Mouse (Mus musculus): Measurements from ENCODE around the gene 4930415O20Rik. TPM values are rescaled to one million over a fixed set of nuclear protein-coding genes. Genes with fewer than 3 reads are reported as not detected.

The 4930415O20Rik gene
- polyA plus RNA-seq, 1 experiment from 2014 or later, result not detected

DNA sequence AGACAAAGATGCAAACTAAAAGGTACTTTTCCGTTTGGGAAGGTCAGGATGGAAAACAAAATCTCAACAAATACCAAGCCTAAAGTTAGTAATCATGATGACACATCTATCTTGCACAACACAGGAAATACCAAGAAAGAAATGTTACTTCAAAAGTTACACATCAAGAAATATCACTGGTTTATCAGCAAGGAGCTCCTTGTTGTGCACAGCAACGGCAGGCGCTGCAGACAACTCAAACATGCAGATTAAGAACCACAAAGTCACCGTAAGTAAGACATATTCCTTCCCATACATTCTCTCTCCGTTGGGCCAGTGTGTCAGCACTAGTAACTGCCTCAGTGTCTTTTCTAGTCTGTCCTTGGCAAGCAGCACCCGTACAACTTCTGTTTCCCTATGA lies 29.7 kb upstream of the 4930415O20Rik start:
- H3K4me2 ChIP-seq, result no peak overlapping the region
- WGBS, result 86% methylated on average over 6 of the region's 6 CpGs
- no peaks in the 10 kb centered on the region for H3K9me3 ChIP-seq (replicated peaks)
- no peaks in the 10 kb centered on the region for H3K4me1 ChIP-seq
- H3K9ac ChIP-seq, result no peak overlapping the region
- no peak overlapping the region for H3K4me3 ChIP-seq (replicated peaks)
- peaks cover 78% of the 10 kb centered on the region for H3K36me3 ChIP-seq
- ATAC-seq (replicated peaks; ENCODE audit: low FRiP score), result no peak
- no peaks in the 10 kb centered on the region for H3K27me3 ChIP-seq
- no peak overlapping the region for H3K27ac ChIP-seq

DNA sequence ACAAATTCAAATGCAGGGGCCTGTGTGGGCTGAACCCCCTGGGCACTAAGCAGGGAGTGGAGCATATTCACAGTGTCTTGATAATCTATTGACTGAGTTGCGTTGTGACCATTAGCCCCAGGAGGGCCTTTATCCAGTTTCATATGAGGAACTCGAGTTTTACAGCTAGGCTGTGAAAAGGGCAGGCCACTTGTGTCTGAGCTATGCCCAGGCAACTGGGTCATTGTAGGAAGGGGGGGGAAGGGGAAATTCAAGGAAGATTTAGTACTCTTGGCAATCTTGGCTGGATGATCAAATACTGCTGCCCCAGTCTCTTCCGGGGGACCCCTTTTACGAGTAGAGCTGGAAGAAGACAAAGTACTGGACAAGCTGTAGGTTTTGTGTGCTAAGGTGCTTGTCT lies 27.5 kb upstream of the 4930415O20Rik start:
- no peaks in the 10 kb centered on the region for H3K27me3 ChIP-seq
- WGBS, result 58% methylated on average over 4 of the region's 4 CpGs
- no peaks in the 10 kb centered on the region for H3K9me3 ChIP-seq (replicated peaks)
- no peak overlapping the region for H3K4me2 ChIP-seq
- no peak for ATAC-seq (replicated peaks; ENCODE audit: low FRiP score)
- H3K4me3 ChIP-seq (replicated peaks), result no peak overlapping the region
- no peaks in the 10 kb centered on the region for H3K4me1 ChIP-seq
- peaks cover 93% of the 10 kb centered on the region for H3K36me3 ChIP-seq
- no peak overlapping the region for H3K27ac ChIP-seq
- no peak overlapping the region for H3K9ac ChIP-seq

DNA sequence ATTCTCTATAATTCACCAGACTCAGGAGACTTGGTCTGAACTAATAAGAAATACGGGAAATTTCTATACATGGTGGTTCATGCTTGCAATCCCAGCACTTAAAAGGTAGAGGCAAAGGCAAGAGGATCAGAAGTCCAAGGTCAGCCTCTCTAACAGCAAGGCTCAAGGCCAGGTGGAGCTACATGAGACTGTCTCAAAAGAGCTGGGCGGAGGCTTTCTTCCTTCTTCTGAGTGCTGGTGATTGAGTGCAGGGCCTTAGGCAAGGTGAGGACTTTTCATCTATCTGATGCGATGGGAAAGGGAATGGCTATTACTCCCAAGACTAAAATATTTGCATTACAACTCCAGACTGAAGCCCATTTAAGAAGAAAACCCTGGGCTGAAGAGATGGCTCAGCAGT lies 25.7 kb upstream of the 4930415O20Rik start:
- no peak for ATAC-seq (replicated peaks; ENCODE audit: low FRiP score)
- H3K4me3 ChIP-seq (replicated peaks), result no peak overlapping the region
- no peak overlapping the region for H3K27ac ChIP-seq
- no peaks in the 10 kb centered on the region for H3K9me3 ChIP-seq (replicated peaks)
- WGBS, result 93% methylated on average over 3 of the region's 3 CpGs
- H3K27me3 ChIP-seq, result no peaks in the 10 kb centered on the region
- H3K36me3 ChIP-seq, result peaks cover 95% of the 10 kb centered on the region
- no peak overlapping the region for H3K4me2 ChIP-seq
- no peak overlapping the region for H3K9ac ChIP-seq
- no peaks in the 10 kb centered on the region for H3K4me1 ChIP-seq

DNA sequence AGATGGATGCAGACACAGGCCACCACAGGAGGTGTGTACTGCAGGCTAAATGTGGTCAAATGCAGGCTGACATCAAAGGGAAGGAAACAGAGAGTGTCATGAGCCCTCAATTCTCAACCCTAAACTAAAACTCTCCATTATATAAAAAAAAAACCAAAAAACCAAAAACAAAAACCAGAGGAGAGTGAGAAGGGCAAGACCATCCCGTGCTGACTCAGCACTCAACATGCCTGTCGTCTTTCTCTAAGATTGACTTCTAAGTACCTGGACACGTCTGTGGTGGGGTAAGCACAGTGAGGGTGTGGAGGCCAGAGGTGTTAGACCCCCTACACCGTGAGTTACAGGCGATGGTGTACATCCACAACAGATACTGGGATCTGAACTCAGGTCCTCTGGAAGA lies 24.0 kb upstream of the 4930415O20Rik start:
- H3K4me3 ChIP-seq (replicated peaks), result no peak overlapping the region
- 92% methylated on average over 5 of the region's 5 CpGs for WGBS
- H3K27ac ChIP-seq, result no peak overlapping the region
- H3K9me3 ChIP-seq (replicated peaks), result no peaks in the 10 kb centered on the region
- H3K4me2 ChIP-seq, result no peak overlapping the region
- no peaks in the 10 kb centered on the region for H3K4me1 ChIP-seq
- no peaks in the 10 kb centered on the region for H3K27me3 ChIP-seq
- ATAC-seq (replicated peaks; ENCODE audit: low FRiP score), result no peak
- H3K9ac ChIP-seq, result no peak overlapping the region
- peaks cover 95% of the 10 kb centered on the region for H3K36me3 ChIP-seq

DNA sequence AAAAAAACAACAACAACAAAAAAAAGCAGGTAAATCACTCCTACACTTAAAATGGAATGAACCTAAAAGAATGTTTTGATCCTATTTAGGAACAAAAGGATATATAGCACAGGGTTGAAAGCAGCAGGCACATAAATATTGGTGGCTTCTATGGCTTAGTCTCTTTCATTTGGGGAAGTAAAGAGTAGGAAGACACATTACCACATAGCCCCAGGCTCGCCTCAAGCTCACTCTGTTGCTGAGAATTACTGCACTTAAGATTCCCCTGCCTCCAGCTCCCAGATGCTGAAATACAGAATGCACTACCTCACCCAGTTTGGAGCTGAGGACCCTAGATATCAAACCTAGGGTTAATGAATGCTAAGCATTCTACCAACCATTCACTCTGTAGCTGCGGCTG lies 18.0 kb upstream of the 4930415O20Rik start:
- H3K9ac ChIP-seq, result no peak overlapping the region
- no peak overlapping the region for H3K4me3 ChIP-seq (replicated peaks)
- H3K36me3 ChIP-seq, result peaks cover 91% of the 10 kb centered on the region
- 94% methylated on average over 2 of the region's 2 CpGs for WGBS
- H3K4me1 ChIP-seq, result no peaks in the 10 kb centered on the region
- H3K4me2 ChIP-seq, result no peak overlapping the region
- H3K9me3 ChIP-seq (replicated peaks), result no peaks in the 10 kb centered on the region
- no peak overlapping the region for H3K27ac ChIP-seq
- ATAC-seq (replicated peaks; ENCODE audit: low FRiP score), result no peak
- no peaks in the 10 kb centered on the region for H3K27me3 ChIP-seq

DNA sequence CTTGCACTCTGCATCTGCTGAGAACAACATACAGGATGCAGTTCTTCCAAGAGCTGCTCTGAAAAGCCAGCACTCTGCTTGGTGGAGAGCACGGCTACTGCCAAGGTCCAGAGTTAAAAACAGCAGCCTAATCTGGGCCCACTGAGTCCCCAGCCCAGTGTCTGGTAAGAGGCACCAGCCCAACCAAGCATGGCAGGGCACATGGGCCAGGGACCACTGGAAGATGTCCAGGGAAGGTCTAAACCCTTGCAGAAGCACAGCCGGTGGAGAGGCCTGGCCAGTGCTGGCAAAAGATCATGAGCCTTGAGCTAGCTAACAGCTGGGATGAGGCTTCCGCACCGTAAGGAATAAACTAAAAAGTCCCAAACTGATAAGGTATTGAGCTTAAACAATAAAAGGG lies 14.9 kb upstream of the 4930415O20Rik start:
- peaks cover 92% of the 10 kb centered on the region for H3K36me3 ChIP-seq
- WGBS, result 89% methylated on average over 4 of the region's 4 CpGs
- no peaks in the 10 kb centered on the region for H3K4me1 ChIP-seq
- no peak overlapping the region for H3K4me3 ChIP-seq (replicated peaks)
- H3K4me2 ChIP-seq, result no peak overlapping the region
- no peak for ATAC-seq (replicated peaks; ENCODE audit: low FRiP score)
- H3K27ac ChIP-seq, result no peak overlapping the region
- no peaks in the 10 kb centered on the region for H3K9me3 ChIP-seq (replicated peaks)
- no peak overlapping the region for H3K9ac ChIP-seq
- H3K27me3 ChIP-seq, result no peaks in the 10 kb centered on the region

DNA sequence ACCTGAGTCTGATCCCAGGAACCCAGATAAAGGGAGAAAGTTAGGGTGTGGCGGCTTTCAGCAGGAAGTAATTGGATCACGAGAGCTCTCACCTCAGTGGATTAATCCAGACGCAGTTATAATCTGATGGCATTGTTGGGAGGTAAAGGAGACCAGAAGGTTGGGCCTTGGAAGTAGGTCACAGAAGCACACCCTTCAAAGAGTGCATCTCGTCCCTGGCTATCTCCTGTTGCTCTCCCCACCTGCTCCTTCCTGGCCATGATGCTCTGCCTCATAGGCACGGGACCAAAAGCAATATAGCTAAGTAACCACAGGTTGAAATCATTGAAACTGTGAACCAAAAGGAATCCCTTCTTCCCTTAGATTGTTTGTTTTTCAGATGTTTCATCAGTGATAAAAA lies 13.6 kb upstream of the 4930415O20Rik start:
- Histone ChIP-seq H3K9ac (no peak overlapping the region), H3K27ac (no peak overlapping the region), H3K4me1 (no peaks in the 10 kb centered on the region), H3K27me3 (no peaks in the 10 kb centered on the region), H3K4me2 (no peak overlapping the region), H3K9me3 (replicated peaks) (no peaks in the 10 kb centered on the region), H3K4me3 (replicated peaks) (no peak overlapping the region), H3K36me3 (peaks cover 87% of the 10 kb centered on the region)
- no peak for ATAC-seq (replicated peaks; ENCODE audit: low FRiP score)
- WGBS, result 93% methylated on average over 5 of the region's 5 CpGs

DNA sequence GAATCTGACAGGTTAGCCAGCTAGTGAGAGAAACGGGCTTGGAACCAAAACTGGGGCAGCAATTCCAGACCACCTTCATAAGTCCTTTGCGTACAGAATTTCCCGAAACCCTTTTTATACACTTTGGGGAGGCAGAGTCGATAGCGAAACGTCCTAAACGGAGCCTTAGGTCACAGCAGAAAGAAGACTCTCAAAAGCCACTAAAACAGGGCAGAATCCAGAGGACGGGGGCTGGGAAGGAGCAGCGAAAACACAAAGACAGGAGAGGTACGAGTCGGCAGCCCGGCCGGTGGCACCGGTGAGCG lies 3.9 kb upstream of the 4930415O20Rik start:
- Histone ChIP-seq H3K4me2 (peak overlapping the region; percentile 61), H3K9me3 (replicated peaks) (no peaks in the 10 kb centered on the region), H3K4me1 (peaks cover 27% of the 10 kb centered on the region), H3K27ac (peak overlapping the region; percentile 98), H3K9ac (peak overlapping the region; percentile 82), H3K36me3 (peaks cover 18% of the 10 kb centered on the region), H3K27me3 (no peaks in the 10 kb centered on the region), H3K4me3 (replicated peaks) (peak overlapping the region; percentile 73)
- ATAC-seq (replicated peaks; ENCODE audit: low FRiP score), result no peak
- under 1% methylated on average over 15 of the region's 15 CpGs for WGBS

DNA sequence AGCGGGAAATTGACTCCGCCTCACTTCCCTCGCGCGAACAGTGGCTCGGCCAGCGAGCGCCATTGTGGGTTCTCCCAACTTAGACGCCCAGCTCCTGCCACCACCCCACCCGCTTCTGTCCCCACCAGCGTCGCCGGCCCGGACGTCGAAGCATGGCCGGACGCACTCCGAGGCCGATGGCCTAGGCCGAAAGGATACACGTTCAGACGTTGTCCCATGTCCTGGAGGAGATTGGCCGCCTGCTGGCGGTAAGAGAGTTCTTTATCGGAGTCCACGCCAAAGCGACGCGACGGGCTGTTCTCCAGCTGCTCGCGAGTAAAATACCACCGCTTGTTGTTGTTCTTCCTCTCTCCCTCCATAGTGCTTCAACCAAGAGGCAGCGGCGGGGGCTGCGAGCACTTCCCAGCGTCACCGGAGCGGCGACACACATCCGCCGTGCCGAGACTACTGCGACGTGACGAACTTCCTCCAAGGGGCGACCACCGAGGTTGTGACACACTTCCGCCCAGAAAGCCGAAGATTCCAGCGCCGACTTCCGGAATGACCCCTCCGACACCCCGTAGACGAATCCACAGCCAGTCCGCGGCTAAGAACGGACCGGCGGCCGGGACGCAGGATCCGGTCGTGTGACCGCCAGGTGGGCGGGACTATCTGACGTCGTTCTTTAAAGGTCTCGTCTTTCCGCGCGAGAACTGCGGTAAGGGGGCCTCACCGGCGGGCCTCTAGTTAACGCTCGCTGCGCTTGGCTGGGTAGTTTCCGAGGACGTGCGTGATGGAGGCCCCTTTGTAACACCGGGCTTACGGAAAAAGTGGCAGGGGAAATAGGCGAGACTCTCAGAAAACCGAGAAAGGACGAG lies 3.3 kb upstream of the 4930415O20Rik start:
- Histone ChIP-seq H3K36me3 (peaks cover 16% of the 10 kb centered on the region), H3K4me3 (replicated peaks) (peak overlapping the region; percentile 73), H3K9ac (peak overlapping the region; percentile 82), H3K27ac (peak overlapping the region; percentile 98), H3K27me3 (no peaks in the 10 kb centered on the region), H3K4me1 (peaks cover 27% of the 10 kb centered on the region), H3K9me3 (replicated peaks) (no peaks in the 10 kb centered on the region), H3K4me2 (peak overlapping the region; percentile 78)
- under 1% methylated on average over 88 of the region's 88 CpGs for WGBS
- ATAC-seq (replicated peaks; ENCODE audit: low FRiP score), result peak; percentile 96

DNA sequence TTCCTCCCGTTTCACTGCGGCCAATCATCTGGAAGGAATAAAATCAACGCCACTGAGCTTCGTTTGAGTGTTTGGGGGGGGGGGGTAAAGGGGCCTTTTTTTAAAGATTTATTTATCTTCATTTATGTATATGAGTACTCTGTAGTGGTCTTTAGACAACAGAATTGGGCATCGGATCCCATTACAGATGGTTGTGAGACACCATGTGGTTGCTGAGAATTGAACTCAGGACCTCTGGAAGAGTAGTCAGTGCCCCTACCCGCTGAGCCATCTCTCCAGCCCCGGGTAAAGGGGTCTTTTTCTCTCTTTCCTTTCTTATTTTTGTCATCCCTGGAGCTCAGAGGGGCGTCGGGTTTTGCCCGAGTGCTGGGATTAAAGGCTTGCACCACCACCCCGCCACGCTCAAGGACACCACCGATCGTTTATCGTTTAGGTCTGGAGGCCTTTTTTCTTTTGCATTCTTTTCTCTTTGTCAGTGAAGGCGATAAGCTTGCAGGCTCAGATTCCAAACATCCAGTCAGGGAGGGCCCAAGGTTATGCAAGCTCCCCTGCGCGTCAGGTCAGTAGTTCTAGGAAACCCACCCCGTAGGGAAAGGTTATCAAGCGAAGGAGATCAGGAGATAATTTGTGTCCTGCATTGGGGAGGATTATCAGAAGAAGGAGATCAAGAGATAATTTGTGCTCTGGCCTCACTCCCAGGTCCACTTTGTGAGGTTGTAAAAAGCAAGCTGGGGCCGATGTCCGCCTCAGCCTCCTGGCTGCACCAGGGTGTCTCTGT lies 2.4 kb upstream of the 4930415O20Rik start:
- H3K27me3 ChIP-seq, result no peaks in the 10 kb centered on the region
- H3K4me3 ChIP-seq (replicated peaks), result peak overlapping the region; percentile 73
- H3K27ac ChIP-seq, result peak overlapping the region; percentile 95
- H3K4me1 ChIP-seq, result peaks cover 27% of the 10 kb centered on the region
- H3K9me3 ChIP-seq (replicated peaks), result no peaks in the 10 kb centered on the region
- peak overlapping the region; percentile 78 for H3K4me2 ChIP-seq
- no peak; the same call in 1 of the 2 replicates for ATAC-seq (replicated peaks; ENCODE audit: low FRiP score)
- 5% methylated on average over 22 of the region's 22 CpGs for WGBS
- H3K36me3 ChIP-seq, result peaks cover 7% of the 10 kb centered on the region
- peak overlapping the region; percentile 72 for H3K9ac ChIP-seq

DNA sequence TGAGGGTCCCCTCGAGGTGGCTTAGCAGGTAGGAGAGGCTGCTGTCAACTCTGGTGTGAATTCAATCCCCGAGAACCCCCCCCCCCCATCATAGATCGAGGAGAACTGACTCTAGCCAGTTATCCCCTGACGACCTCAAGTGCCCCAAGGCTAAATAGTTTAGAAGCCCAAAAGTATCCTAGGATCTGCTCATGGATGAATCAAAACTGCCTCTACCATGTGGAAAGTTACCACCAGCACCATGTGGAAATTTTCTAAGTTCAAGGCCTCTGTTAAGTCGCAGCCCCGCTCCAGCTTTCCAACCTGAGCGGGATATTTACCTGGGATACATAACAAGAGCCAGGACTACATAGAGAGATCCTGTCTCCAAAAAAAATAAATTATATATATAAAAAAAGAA lies 1.6 kb upstream of the 4930415O20Rik start:
- peak overlapping the region; percentile 72; the same call in 1 of the 2 replicates for H3K9ac ChIP-seq
- H3K36me3 ChIP-seq, result peaks cover 3% of the 10 kb centered on the region; the same call in 1 of the 2 replicates
- 61% methylated on average over 7 of the region's 7 CpGs for WGBS
- H3K4me2 ChIP-seq, result peak overlapping the region; percentile 78
- peak overlapping the region; percentile 95 for H3K27ac ChIP-seq
- no peaks in the 10 kb centered on the region for H3K27me3 ChIP-seq
- ATAC-seq (replicated peaks; ENCODE audit: low FRiP score), result no peak
- H3K4me1 ChIP-seq, result peaks cover 27% of the 10 kb centered on the region
- H3K9me3 ChIP-seq (replicated peaks), result no peaks in the 10 kb centered on the region
- H3K4me3 ChIP-seq (replicated peaks), result peak overlapping the region; percentile 73

DNA sequence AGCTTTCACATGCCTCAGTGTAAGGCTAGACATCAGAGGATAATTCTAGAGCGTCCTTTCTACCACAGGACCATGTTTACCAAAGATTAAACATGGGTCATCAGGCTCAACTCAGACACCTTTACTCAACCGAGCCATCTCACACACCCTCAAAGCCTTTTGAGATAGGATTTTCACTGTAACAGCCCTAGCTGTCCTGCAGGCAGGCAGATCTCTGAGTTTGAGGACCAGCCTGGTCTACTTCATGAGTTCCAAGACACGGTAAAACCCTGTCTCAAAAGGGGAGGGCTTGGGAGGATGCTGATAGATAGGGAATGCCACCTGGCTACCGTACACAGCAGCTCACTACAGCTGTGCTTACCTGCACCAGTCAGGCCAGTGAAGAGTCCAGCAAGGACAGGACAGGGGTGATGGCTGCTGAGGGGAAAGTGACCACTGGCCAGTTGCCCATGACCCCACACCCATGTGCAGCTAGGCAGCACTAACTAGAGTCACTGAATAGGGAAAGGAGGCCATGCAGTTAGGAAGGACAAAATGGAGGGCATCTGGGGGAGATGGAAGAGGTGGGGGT lies 924 bp upstream of the 4930415O20Rik start:
- H3K4me2 ChIP-seq, result no peak overlapping the region
- WGBS, result 84% methylated on average over 4 of the region's 4 CpGs
- no peak overlapping the region for H3K4me3 ChIP-seq (replicated peaks)
- H3K9me3 ChIP-seq (replicated peaks), result no peaks in the 10 kb centered on the region
- H3K9ac ChIP-seq, result no peak overlapping the region
- H3K4me1 ChIP-seq, result peaks cover 24% of the 10 kb centered on the region
- ATAC-seq (replicated peaks; ENCODE audit: low FRiP score), result no peak
- H3K36me3 ChIP-seq, result no peaks in the 10 kb centered on the region
- no peaks in the 10 kb centered on the region for H3K27me3 ChIP-seq
- H3K27ac ChIP-seq, result no peak overlapping the region
